Mouse (Mus musculus): ENCODE data around the gene Ypel3.

DNA sequence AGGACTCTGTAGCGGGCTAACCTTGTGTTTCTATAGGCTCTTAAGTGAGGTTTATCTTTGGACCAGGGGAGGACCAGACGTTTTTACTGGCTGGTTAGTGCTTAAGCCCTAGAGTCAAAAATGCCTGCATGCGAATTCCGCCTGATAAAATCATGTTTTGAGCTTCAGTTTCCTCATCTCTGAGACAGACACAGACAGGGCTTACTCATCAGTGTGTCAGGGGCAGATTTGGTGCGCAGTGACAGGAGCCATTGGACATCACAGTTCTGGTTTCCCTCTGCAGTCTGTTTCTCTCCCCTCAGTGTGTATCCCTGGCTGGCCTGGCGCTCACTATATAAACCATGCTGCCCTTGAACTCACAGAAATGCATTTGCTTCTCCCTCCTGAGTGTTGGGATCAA, 26.4 kb downstream of the Ypel3 start:
- TF ChIP-seq KAT2A (IDR thresholded peaks at IDR 0.05; ENCODE audit: insufficient replicate concordance, low read length) (no peak), EP300 (IDR thresholded peaks at IDR 0.05; ENCODE audit: low read length) (no peak), ZMIZ1 (IDR thresholded peaks at IDR 0.05; ENCODE audit: low read depth, low read length) (no peak), MAFK (IDR thresholded peaks at IDR 0.05; ENCODE audit: insufficient replicate concordance, low read length) (no peak), POLR2A (IDR thresholded peaks at IDR 0.05; ENCODE audit: low read depth, low read length) (no peak), USF1 (IDR thresholded peaks at IDR 0.05; ENCODE audit: low read depth, low read length) (no peak), CTCF (conservative IDR thresholded peaks at IDR 0.05 in 1 of 2, IDR thresholded peaks at IDR 0.05 in 1 of 2; ENCODE audit: low read depth in 2 of 2, low read length in 2 of 2) (no peak), CHD1 (IDR thresholded peaks at IDR 0.05; ENCODE audit: low read depth, low read length) (no peak), HCFC1 (IDR thresholded peaks at IDR 0.05; ENCODE audit: low read depth, low read length) (no peak), SIN3A (IDR thresholded peaks at IDR 0.05; ENCODE audit: low read length) (no peak), E2F4 (IDR thresholded peaks at IDR 0.05; ENCODE audit: insufficient replicate concordance, low read depth, low read length) (no peak), TBP (conservative IDR thresholded peaks at IDR 0.05; ENCODE audit: low read depth, low read length) (no peak)

Measured in CH12.LX (cell line).